Mouse (Mus musculus) lung, postnatal 0 days (tissue): ENCODE measurements around the gene P2ry6. TPM values are rescaled to one million over a fixed set of nuclear protein-coding genes. Genes with fewer than 3 reads are reported as not detected.
A peak's percentile ranks its signal among the peaks of the same experiment; 100 is the strongest.

ENCODE experiments used
- ATAC-seq: fragments of 200-750 bp; cut with Nextera tagmentation; 2 replicates; pipeline ENCODE4 v1.8.0; 2017; ENCODE audit warnings: moderate library complexity
- DNase-seq: peaks from one replicate; pipeline ENCODE4 v3.0.0-alpha.2; 2016; ENCODE audit warnings: low spot score
- H3K27ac ChIP-seq: fragments of 300-500 bp; sonication (generic); 2 replicates; pipeline ENCODE4 v1.5.1; 2014; ENCODE audit warnings: antibody characterized with exemption, mild to moderate bottlenecking, low read length, mixed read lengths
- H3K27me3 ChIP-seq: fragments of 300-500 bp; sonication (generic); replicated peaks from 2 replicates; pipeline ENCODE4 v1.6.1; 2014; ENCODE audit warnings: low read length, mixed read lengths; ENCODE audit not compliant: insufficient read depth
- H3K36me3 ChIP-seq: fragments of 300-500 bp; sonication (generic); 2 replicates; pipeline ENCODE4 v1.6.1; 2014; ENCODE audit warnings: low read length, mixed read lengths; ENCODE audit not compliant: insufficient read depth
- H3K4me1 ChIP-seq: fragments of 300-500 bp; sonication (generic); 2 replicates; pipeline ENCODE4 v1.6.1; 2014; ENCODE audit warnings: antibody characterized with exemption, low read depth, low read length, mixed read lengths; ENCODE audit not compliant: insufficient read depth
- H3K4me2 ChIP-seq: fragments of 300-500 bp; sonication (generic); replicated peaks from 2 replicates; pipeline ENCODE4 v1.6.1; 2014; ENCODE audit warnings: low read depth, mild to moderate bottlenecking, low read length, moderate library complexity, mixed read lengths
- H3K4me3 ChIP-seq: fragments of 300-500 bp; sonication (generic); 2 replicates; pipeline ENCODE4 v1.5.1; 2014; ENCODE audit warnings: low read depth, low read length
- H3K9ac ChIP-seq: fragments of 300-500 bp; sonication (generic); replicated peaks from 2 replicates; pipeline ENCODE4 v1.6.1; 2014; ENCODE audit warnings: low read depth, mild to moderate bottlenecking
- H3K9me3 ChIP-seq: fragments of 300-500 bp; sonication (generic); 2 replicates; pipeline ENCODE4 v1.6.1; 2016; ENCODE audit warnings: low read length, mixed read lengths
- CTCF ChIP-seq: IDR thresholded peaks from 2 replicates; pipeline ENCODE4 v1.5.1; 2016; ENCODE audit warnings: antibody characterized with exemption, mild to moderate bottlenecking
- EP300 ChIP-seq: IDR thresholded peaks from 2 replicates; pipeline ENCODE4 v1.6.1; 2016; ENCODE audit warnings: antibody characterized with exemption, mild to moderate bottlenecking, control low read depth
- WGBS: fragments of 180-500 bp; shearing (Covaris S2); extraction: QIAGEN DNeasy Blood & Tissue Kit; methylation state at CpG from one replicate; pipeline ENCODE4 v1.1.7; 2014; 5-methylcytosine and 5-hydroxymethylcytosine counted together
- polyA plus RNA-seq: library from polyadenylated mRNA; unstranded; fragments of >200 nt; fragmentation: Nextera tagmentation; extraction: Ambion mirVana; gene quantifications from 2 replicates; pipeline ENCODE4 v1.2.1, GENCODE M21; 2015

Gene P2ry6
- polyA plus RNA-seq, 1 experiment from 2014 or later, result 9.9 TPM

GRCm38 (mm10) chr7:100924674-100925445, 49.6 kb downstream of the P2ry6 start:
- Histone ChIP-seq H3K27me3 (no peaks in the 10 kb centered on the region), H3K4me2 (peak overlapping the region; percentile 91), H3K4me1 (peaks cover 65% of the 10 kb centered on the region), H3K9ac (no peak overlapping the region), H3K4me3 (no peak overlapping the region; the same call in 1 of the 2 replicates), H3K36me3 (no peaks in the 10 kb centered on the region), H3K27ac (peak overlapping the region; percentile 57), H3K9me3 (no peaks in the 10 kb centered on the region)
- DNase-seq (peak; percentile 79), ATAC-seq (peak; percentile 59)
- peak; percentile 40; the same call in 1 of the 2 replicates for TF ChIP-seq EP300
- no peak for TF ChIP-seq CTCF
- WGBS, result 22% methylated on average over 10 of the region's 10 CpGs

GRCm38 (mm10) chr7:100924200-100924599, 50.2 kb downstream of the P2ry6 start:
- no peaks in the 10 kb centered on the region for H3K9me3 ChIP-seq
- H3K27me3 ChIP-seq, result no peaks in the 10 kb centered on the region
- H3K4me2 ChIP-seq, result peak overlapping the region; percentile 91
- H3K36me3 ChIP-seq, result no peaks in the 10 kb centered on the region
- no peak overlapping the region for H3K9ac ChIP-seq
- ATAC-seq, result no peak
- DNase-seq, result no peak
- TF ChIP-seq CTCF (no peak), EP300 (no peak)
- 57% methylated on average over 5 of the region's 5 CpGs for WGBS
- no peak overlapping the region for H3K4me3 ChIP-seq
- H3K4me1 ChIP-seq, result peaks cover 65% of the 10 kb centered on the region
- peak overlapping the region; percentile 57; the same call in 1 of the 2 replicates for H3K27ac ChIP-seq

GRCm38 (mm10) chr7:100922907-100923306, 51.5 kb downstream of the P2ry6 start:
- H3K9me3 ChIP-seq, result no peaks in the 10 kb centered on the region
- ATAC-seq, result no peak
- 66% methylated on average over 4 of the region's 4 CpGs for WGBS
- DNase-seq, result no peak
- H3K27me3 ChIP-seq, result no peaks in the 10 kb centered on the region
- TF ChIP-seq EP300, result no peak
- no peak for TF ChIP-seq CTCF
- H3K4me2 ChIP-seq, result 0 out of 2 replicates have a peak overlapping the region, but pooled peaks have one; percentile 11
- H3K9ac ChIP-seq, result no peak overlapping the region
- H3K4me3 ChIP-seq, result no peak overlapping the region
- no peaks in the 10 kb centered on the region for H3K36me3 ChIP-seq
- peak overlapping the region; percentile 32; the same call in 1 of the 2 replicates for H3K27ac ChIP-seq
- H3K4me1 ChIP-seq, result peaks cover 62% of the 10 kb centered on the region

GRCm38 (mm10) chr7:100921289-100921688, 53.2 kb downstream of the P2ry6 start:
- no peak for ATAC-seq
- no peaks in the 10 kb centered on the region for H3K36me3 ChIP-seq
- WGBS, result 81% methylated on average over 5 of the region's 5 CpGs

GRCm38 (mm10) chr7:100919809-100920107, 54.7 kb downstream of the P2ry6 start:
- WGBS, result 0% methylated on average over 2 of the region's 2 CpGs

More at GRCm38 (mm10) chr7:100921289-100921688, 53.2 kb downstream of the P2ry6 start:
- DNase-seq, result no peak
- H3K27me3 ChIP-seq, result no peaks in the 10 kb centered on the region
- H3K4me1 ChIP-seq, result peaks cover 52% of the 10 kb centered on the region
- H3K4me3 ChIP-seq, result no peak overlapping the region
- H3K9ac ChIP-seq, result no peak overlapping the region
- TF ChIP-seq EP300 (no peak), CTCF (no peak)
- no peak overlapping the region for H3K4me2 ChIP-seq
- no peak overlapping the region; the same call in 1 of the 2 replicates for H3K27ac ChIP-seq
- no peaks in the 10 kb centered on the region for H3K9me3 ChIP-seq

GRCm38 (mm10) chr7:100919006-100919808, 55.2 kb downstream of the P2ry6 start:
- ATAC-seq (no peak), DNase-seq (no peak)
- no peak overlapping the region for H3K4me3 ChIP-seq
- H3K36me3 ChIP-seq, result no peaks in the 10 kb centered on the region
- H3K27ac ChIP-seq, result peak overlapping the region; percentile 61
- peaks cover 40% of the 10 kb centered on the region for H3K4me1 ChIP-seq
- no peak overlapping the region for H3K9ac ChIP-seq
- H3K27me3 ChIP-seq, result no peaks in the 10 kb centered on the region
- TF ChIP-seq CTCF, result no peak
- TF ChIP-seq EP300, result no peak
- H3K4me2 ChIP-seq, result no peak overlapping the region
- WGBS, result 43% methylated on average over 7 of the region's 7 CpGs
- H3K9me3 ChIP-seq, result no peaks in the 10 kb centered on the region

More at GRCm38 (mm10) chr7:100919809-100920107, 54.7 kb downstream of the P2ry6 start:
- DNase-seq (peak; percentile 46), ATAC-seq (peak; percentile 59)
- TF ChIP-seq EP300, result peak; percentile 20; the same call in 1 of the 2 replicates
- TF ChIP-seq CTCF, result no peak
- no peak overlapping the region for H3K4me3 ChIP-seq
- H3K9me3 ChIP-seq, result no peaks in the 10 kb centered on the region
- H3K27ac ChIP-seq, result peak overlapping the region; percentile 61
- no peak overlapping the region for H3K4me2 ChIP-seq
- H3K4me1 ChIP-seq, result peaks cover 40% of the 10 kb centered on the region
- H3K9ac ChIP-seq, result no peak overlapping the region
- no peaks in the 10 kb centered on the region for H3K36me3 ChIP-seq
- H3K27me3 ChIP-seq, result no peaks in the 10 kb centered on the region
